Mouse (Mus musculus): Measurements from ENCODE around the gene Nr6a1.

Gene Nr6a1

DNA sequence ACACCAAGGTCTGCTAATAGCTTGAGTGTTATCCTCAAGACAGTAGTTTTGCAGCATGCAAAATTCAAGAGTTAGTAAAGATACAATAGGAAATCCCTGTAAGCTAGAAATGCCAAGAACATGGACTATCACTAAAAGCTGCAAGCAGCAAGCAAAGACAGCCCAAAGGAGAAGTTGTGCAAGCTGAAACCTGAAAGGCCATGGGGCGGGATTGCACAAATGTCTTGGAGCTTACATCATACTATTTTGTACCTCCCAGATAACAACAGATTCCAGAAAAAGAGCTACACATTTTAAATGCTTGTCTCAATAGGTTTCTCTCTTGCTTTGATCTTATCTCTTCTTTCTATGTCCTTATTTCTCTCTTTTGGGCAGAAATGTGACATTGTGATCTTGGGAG is 60.8 kb downstream of the Nr6a1 start:
- no peak for DNase-seq

DNA sequence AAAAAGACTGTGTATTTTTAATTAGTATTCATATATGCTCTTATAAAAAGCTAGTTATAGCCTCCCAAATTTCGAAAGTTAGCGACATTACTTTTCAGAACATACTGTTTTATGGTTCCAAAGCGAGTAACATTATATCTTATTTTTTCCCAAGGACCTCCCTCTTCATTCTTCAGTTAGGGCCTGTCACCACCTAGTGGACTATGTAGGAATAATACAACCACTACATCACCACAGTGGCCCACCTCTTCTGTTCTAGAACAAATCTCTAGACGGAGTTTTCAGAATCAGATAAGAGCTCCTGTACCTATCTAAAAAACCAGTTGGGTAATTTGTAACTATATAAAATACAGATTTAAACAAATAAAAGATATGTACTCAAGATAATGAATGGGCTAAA is 63.5 kb downstream of the Nr6a1 start:
- DNase-seq: no peak

DNA sequence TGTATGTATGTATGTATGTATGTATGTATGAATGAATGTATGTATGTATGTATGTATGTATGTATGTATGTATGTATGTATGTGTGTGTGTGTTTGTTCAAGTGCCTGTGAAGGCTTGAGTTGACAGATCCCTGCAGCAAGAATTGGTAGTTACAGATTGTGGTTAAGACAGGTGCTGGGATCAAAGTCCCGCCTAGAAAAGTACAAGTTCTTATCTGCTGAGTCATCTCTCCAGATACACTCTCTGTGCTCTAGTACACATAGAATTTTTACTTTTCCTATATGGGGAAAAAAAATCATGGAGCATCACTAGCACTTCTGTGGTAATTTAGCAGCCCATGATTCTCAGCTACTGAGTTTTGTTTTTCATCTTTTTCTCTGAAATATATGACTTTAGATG is 75.7 kb downstream of the Nr6a1 start:
- DNase-seq: no peak

DNA sequence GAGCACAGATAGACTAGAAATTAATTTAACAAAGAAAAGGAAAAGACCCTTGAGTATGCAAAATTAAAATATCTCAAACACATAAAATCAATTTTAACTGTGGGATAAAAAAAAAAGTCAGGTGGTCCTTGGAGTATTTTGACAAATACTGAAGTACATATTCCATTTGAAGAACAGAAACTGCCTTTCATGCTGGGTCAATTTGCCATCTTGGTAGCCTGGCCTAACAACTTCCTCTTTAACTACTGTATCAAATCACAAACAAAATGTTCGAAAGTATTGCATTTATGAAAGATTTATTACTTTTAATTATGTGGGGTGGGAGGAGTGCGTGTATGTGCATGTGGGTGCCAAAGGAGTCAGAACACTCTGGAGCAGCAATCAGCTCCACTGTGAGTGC is 81.2 kb downstream of the Nr6a1 start:
- no peak for DNase-seq

DNA sequence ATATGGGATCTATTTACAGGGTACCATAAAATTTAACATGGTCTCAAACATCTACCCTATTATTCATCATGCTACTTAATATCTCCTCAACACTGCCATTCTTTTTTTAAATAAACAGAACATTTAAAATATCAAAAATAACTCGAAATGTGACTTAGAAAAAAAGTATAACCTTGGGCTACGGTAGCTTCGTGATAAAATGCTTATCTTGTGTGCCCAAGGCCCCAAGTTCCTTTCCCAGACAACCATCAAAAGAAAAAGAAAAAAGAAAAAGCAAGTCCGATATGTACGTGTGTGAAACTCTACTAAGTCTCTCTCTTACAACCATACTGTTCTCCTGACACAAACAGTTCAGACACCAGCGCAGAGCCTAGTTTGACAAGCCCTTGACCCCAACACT is 92.0 kb downstream of the Nr6a1 start:
- DNase-seq: no peak

DNA sequence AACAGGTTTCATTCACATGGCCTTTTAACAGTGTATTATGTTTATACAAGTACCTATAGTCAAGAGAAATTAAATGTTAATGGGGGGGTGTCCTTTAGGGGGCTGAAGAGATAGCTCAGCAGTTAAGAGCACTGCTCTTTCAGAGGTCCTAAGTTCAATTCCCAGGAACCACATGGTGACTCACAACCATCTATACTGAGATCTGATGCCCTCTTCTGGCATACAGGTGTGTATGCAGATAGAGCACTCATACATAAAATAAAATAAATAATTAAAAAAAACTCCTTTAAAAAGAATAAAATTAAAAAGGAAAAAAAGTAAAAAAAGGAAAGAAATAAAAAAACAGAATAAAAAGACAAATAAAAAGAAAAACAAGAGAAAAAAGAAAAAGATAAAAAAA is 95.5 kb downstream of the Nr6a1 start:
- DNase-seq: no peak

DNA sequence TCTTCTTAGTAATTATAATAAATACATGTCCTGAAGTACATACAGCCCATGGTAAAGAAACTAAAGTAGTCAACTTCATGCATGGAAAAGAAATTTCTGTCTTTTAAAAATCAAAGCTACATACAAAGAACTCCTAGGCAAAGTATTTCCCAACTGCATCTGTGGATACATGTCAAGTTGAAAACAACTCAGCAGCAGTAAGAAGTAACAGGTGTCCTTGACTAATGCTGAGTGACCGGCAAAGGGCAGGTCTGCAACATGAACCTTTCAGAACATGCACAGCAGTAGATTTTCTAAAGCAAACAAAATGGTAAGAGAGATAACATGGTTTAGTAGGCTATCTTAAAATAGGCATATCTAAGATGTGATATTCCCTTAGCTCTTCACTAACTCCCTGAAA is 98.0 kb downstream of the Nr6a1 start:
- DNase-seq: no peak

DNA sequence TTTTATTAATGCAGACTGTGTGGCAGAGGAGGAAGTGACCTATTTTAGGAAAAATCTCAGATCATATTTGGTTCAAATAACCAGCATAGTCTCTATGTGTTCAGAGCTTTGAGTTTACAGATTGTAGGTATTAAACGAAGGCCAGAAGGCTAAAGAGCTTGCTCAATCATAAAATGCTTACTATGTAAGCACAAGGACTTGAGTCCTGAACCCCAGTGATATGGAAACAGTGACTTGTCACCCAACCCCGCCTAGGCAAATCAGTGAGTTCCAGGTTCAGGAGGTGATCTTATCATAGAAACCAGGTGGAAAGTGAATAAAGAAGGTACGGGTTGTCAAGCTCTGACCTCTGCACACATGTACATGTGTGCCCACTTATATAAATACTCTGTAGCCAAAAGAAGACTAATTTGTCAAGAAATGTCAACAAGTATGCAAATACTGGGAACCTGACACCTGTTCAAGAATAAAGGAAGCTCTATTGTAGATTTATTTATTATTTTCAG is 99.6 kb downstream of the Nr6a1 start:
- DNase-seq: no peak

DNA sequence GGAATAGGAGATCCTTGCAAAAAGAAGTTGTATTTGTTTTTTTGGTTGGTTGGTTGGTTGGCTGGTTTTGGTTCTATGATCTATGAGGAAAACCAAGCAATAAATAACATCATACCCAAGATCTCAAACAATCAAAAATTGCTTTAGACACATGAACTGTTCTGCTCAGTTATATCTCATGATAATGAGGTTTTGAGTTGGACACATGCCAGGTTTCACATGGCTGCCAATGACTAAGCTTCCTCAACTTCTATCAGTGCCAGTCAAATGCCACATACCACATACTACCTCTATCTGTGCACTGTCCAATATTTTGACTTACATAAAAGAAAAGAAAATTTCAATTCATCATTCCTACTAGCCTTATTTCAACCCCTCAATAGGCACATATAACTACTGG is 101.3 kb downstream of the Nr6a1 start:
- DNase-seq: no peak

DNA sequence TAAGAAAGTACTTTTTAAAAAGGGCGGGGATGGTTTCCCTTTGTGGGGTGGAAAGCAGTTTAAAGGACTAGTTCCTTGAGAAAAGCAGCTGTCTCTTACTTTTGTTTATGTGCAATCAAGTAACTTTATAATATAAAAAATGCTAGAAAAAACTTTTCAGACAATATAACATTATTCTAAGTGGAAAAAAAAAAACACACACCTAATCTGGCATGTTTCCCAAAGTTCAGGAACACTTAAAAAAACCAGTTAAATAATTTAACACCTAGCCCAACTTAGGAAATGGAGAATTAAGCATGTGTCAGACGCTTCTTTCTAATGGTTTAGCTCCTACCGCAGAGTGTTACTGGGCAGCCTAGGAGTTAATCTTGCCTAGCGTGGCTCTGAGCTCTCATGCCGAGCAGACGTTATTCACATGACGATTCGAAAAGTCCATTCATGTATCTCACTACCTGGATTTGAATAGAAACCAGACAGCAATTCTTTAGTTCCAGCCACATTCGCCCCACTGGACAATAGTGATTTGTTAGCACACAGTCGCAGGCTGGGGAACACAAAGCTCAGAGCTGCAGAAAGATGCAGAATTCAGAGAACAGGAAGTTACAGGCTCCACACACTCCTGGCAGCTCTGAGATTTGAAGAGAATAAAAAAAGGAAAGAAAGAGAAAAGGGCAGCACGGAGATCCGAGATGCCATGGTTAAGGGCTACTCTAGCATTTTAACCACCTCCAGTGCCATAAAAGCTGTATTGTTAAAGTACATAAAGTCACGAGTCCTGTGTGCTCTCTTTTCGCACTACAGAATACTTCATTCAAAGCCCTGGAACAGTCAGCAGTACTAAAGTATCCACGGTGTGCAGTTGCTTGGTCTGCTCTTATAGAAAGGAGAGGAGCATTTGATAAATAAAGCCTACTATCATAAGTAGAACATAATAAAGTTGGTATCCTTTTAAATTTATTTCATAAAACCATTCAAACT is 102.4 kb downstream of the Nr6a1 start:
- peak; percentile 27 for DNase-seq

DNA sequence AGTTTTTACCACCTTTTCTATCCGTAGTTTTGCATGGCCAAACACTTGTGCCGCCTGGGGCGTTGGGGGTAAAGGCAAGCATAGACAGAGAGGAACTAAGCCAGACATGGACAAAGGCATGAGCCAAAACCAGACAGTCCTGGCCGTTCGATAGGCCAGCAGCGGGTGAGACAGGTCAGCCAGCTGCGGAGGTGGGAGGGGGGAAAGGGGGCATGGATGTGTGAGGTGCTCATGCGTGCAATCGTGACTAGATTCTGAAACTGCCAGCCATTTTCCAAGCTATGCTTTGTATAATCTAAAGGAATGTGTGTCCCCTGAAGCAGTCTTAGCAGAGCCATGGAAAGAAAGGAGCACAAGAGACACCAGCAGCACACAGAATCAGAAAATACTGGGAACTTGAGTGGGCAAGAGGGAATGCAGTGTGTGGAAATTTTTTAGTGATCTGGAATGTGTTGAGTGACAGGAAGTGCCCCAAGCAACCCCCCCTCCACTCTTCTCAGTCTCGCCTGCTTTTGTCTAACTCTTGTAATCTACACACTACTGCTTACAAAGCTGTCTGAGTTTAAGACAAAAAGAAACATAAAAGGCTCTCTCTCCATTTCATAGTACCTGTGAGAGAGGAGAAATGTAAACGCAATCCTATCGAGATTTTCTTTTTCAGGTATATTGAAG is 103.4 kb downstream of the Nr6a1 start:
- DNase-seq: peak; percentile 14

DNA sequence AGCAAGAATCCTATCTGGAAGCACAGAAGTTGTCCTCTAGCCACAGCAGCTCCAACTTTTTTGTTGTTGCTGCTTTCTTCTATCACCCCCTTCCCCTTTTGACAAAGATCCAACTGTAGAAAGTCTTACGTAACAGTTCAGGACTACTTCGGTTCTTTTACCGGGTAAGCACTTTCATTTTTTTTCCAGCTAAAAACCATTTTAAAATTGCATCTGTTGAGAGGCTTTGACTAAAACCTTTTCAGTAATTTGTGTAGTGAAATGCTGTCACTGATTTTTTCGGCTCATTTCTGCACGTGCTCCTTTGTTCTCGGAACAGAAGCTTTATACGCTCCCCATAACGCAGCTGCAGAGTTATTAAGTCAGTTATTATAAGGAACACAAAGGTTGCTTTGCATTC is 104.1 kb downstream of the Nr6a1 start:
- DNase-seq: no peak

DNA sequence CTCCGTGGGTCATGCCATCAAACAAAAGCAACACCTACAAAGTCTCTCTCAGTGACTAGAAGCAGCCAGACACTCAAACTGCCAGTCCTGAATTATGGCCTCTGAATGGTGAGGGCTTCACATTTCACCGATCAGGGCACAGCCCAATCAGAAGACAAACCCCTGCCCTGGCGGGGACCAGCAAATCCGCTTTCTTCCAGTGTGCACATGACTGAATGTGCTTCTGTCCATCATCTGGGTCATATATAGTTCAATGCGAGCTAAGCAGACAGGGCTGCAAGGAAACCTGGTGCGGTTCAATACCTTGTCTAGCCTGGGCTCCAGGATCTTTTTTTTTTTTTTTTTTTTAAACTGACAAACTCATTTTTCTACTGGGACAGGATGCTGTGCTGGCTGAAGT is 104.5 kb downstream of the Nr6a1 start:
- peak; percentile 5 for DNase-seq

DNA sequence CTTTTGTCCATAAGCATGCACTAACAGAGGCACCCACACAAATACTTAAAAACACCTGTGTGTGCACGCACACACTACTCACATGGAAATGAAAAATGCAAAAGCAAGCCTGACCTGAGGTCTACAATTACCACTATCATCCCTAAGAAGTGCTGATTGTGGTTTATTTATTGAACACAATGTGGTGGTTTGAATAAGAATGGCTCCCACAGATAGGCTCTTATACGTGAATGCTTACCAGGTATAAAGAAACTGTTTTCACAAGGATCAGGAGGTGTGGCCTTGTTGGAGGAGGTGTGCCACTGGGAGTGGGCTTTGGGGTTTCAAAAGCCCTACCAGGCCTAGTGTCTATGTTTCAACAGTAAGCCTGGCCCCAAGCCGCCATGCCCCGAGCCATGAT is 110.0 kb downstream of the Nr6a1 start:
- DNase-seq: no peak

DNA sequence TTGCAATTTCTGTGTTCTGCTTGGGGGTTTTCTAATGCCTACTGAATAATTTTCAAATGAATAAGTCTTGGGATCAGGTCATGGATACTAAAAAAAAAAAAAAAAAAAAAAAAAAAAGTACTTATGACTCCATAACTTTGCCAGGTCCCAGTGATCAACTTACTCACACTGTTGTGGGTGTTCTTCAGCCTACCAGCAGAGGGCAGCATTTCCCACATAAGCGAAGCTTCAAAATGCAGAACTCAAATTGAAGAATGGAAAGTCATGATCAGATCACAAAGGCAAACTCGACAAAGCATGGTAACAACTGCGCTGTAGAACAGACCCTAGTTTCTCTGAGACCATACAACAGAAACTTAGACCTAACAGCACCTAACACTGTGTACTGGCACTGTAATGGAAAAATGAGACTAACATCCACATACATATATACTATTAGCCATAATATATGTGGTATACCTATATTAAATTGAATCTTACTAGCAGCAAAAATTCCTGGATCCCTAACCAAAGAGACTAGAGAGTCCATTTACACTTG is 130.3 kb downstream of the Nr6a1 start:
- peak; percentile 63 for DNase-seq

DNA sequence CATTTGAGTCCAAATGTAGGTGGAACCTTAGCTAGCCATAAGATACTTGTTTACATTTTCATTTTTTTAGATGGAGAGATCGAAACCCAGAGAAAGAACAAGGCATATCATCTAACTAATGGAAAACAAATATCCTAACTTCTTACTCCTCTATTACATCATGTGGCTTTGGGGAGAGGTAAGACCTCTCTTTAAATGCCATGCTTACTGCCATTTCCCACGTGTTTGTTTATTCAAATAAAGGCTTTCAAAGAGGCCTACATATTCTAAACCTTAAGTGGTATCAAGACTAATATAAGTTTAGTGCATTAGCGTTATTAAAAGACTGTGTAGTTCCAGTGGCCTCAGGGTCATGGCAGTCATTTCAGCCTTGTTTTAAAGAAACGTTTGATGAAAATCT is 140.2 kb downstream of the Nr6a1 start:
- DNase-seq: no peak

DNA sequence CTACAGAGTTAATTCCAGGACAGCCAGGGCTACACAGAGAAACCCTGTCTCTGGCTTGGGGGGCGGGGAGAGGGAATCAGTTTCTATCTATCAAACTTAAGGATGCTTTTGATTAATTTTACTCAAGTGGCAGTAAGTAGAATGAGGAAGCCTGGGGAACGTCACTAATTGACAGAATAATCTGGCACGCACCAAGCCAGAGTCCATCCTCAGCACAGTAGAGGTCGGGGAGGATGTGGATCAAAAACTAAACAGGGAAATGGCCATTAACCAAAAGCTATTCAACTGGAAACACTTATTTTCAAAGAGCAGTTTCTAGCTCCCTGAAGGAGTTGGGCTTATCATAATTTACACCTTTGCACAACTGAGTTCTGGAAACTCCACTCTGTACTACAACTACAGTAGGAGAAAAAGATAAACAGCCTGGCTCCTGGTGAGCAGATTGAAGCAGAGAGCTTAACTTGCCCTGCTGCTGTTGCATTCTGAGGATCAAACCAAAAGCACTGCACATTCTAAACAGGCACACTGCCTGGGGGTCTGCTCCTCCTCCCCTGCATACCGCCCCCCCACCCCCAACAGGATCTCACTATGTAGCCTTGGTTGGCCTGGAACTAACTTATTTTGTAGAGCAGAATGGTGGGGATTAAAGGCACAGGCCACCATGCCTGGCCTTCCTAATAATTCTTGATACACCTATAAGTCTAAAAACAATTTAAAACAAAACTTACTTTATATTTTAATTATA is 141.1 kb downstream of the Nr6a1 start:
- no peak for DNase-seq

DNA sequence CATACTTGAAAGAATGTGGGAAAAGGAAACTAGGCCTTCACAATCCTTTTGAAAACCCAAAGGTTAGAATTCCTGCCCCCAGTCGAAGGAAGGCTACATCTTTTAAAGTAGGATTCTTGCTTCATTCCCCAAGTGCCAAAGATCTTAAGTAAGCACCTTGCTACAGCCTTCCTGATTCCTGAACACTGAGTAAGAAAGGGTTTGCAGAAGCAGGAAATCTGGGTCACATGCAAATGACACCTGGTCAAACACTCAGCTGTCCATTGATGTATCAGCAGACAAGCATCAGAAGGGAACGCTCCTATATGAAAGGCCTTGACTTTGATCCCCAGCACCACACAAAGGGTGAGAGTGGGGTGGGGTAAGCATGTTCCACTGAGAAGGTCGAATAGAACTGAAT is 142.4 kb downstream of the Nr6a1 start:
- DNase-seq: no peak

DNA sequence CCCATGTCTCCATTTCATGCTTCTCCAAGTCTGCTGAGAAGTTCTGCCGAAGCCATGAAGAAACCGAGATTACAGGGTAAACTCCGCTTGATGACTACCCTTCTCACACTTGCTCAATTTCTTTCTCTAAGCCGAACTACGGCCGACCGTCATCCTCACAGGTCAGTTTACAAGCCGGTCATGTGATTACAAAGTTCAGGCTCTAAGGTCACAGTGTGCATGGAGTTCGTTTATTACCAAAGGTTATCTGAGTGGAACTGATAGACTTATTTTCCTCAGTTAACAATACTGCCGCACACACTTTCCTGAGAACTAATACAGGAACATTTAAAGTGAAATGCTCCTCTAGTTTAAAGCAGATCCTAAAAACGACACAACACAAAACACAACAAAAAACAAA is 143.1 kb downstream of the Nr6a1 start:
- DNase-seq: no peak

DNA sequence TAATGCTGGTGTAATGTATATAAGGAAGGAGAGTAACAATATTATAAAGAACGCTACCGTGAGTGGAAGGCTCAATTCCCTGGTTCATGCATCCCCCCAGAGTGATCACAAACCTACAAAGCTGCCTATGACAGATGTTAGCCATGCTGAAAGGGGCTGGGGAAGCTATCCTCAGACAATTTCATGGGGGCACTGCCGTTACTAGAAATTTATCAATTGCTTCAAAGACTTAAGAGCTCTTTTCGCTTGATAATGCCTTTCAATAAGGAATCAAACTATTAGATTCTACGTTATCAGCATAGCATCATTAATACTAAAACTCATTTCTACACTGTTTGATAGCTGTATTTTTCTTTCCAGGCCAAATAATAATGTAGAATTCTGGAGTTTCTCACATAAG is 144.1 kb downstream of the Nr6a1 start:
- no peak for DNase-seq

DNA sequence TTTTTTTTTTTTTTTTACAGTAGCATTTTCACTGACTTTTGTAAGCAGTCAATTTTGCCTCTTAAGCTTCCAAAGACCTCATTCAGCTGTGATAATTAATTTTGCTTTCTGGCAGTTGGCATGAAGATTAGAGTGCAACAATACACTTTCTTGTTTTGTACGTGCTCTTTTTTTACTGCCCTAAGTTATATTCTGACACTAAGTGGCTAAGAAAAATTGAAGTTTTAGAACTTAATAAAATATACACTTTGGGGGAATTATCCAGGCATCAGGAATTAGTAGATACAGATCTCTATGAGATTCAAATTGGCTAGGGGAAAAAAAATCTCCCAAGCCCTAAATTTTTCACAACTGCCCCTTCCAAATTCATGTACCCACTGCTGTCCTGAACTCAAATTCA is 144.8 kb downstream of the Nr6a1 start:
- no peak for DNase-seq

DNA sequence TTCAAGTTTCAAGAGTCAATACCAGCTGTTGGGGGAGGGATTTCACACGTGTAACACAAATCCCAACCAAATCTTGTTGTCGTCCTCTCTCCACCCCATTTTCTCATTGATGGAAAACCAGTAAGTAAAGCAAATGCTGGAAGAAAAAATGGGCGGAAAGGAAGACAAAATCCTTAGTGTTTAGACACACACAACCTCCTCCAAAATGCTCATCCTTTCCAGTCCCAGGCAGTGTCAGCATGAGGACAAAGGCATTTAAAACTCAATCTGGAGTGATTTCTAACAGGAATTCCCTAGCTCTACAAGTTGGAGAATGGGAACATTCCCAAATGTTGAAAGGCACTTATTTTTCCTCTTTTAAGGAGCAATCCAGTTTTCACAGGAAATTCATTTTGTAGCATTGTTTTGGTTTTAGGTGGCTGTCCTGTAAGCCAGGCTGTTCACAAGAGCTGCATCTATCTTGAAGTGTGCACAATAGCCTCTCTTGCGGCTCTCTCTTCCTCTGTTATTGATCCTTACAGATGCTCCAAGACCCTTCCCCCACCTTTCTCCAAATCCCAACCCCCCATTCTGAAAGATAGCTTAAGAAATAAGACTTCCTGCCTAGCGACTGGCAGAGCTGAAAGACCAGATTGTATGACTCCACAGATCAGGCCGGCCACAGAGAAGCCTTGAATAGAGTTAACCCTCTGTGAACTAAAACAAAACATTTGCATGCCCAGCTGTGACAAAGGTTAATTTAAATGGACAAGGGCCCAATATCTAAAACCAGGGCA is 145.4 kb downstream of the Nr6a1 start:
- DNase-seq: no peak

Measured in right cerebral cortex, postnatal 25 days (tissue).